Mouse (Mus musculus) stomach, postnatal 0 days (tissue): ENCODE results near the gene Palmd.

Experiments used
- CTCF ChIP-seq: IDR thresholded peaks from 2 replicates; pipeline ENCODE4 v1.5.1; 2016; ENCODE audit warnings: antibody characterized with exemption, low read depth, mild to moderate bottlenecking, moderate library complexity
- EP300 ChIP-seq: optimal IDR thresholded peaks from 2 replicates; pipeline ENCODE3; 2016; ENCODE audit warnings: antibody characterized with exemption

DNA sequence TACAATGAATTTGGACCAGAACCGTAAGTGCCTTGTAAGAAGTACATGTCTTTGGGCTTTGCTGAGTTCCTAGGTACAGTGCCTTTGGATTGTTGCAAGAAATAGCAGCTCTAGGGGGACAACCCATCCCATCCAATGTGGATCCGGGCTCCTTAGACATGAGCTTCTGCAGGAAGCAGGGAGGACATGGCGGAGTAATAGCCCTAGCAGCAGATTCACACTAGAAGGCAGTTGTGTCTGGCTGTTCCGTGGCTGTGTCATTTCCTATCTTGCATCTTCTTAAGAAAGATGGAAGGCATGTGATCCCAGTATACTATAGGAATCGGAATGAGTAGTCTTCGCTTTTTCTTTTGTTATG is 76.6 kb downstream of the Palmd start:
- TF ChIP-seq CTCF: no peak
- TF ChIP-seq EP300: no peak
